Mouse (Mus musculus): ENCODE data around the gene Slc41a3. TPM values are rescaled to one million over a fixed set of nuclear protein-coding genes. Genes with fewer than 3 reads are reported as not detected.

Slc41a3 gene
- polyA plus RNA-seq, 1 experiment from 2014 or later: 6.5 TPM

GRCm38 (mm10) chr6:90695754-90696153, 91.2 kb downstream of the Slc41a3 start:
- 81% methylated on average over 1 of the region's 1 CpGs for WGBS
- ATAC-seq (ENCODE audit: insufficient number of reproducible peaks, low FRiP score, low TSS enrichment, low read depth): no peak

More at GRCm38 (mm10) chr6:90695754-90696153, 91.2 kb downstream of the Slc41a3 start:
- H3K36me3 ChIP-seq: peaks cover 39% of the 10 kb centered on the region
- H3K27me3 ChIP-seq: no peaks in the 10 kb centered on the region
- H3K4me3 ChIP-seq: no peak overlapping the region
- H3K9me3 ChIP-seq: no peaks in the 10 kb centered on the region
- H3K4me1 ChIP-seq: peaks cover 27% of the 10 kb centered on the region
- no peak overlapping the region for H3K27ac ChIP-seq
- H3K4me2 ChIP-seq: no peak overlapping the region
- H3K9ac ChIP-seq: 0 out of 2 replicates have a peak overlapping the region, but pooled peaks have one; percentile 4

Small RNAs within 50 kb of the gene (microRNA-seq; reads per million reads assigned to microRNA genes)
- gene Gm24816: not detected

Other genes starting within 250 kb of the Slc41a3 start
- gene Zxdc, start 235.2 kb upstream of the Slc41a3 start, polyA plus RNA-seq (2015; fragmentation: Nextera tagmentation; extraction: Ambion mirVana): 6.7 and 8.9 TPM in 2 replicates
- gene Cfap100, start 175.9 kb upstream of the Slc41a3 start, polyA plus RNA-seq (2015; fragmentation: Nextera tagmentation; extraction: Ambion mirVana): 0.44 and 1.0 TPM in 2 replicates
- 5.9 and 6.0 TPM in 2 replicates for gene Klf15, start 142.1 kb upstream of the Slc41a3 start, polyA plus RNA-seq (2015; fragmentation: Nextera tagmentation; extraction: Ambion mirVana)
- gene Aldh1l1, start 118.3 kb upstream of the Slc41a3 start, polyA plus RNA-seq (2015; fragmentation: Nextera tagmentation; extraction: Ambion mirVana): 1.9 and 2.7 TPM in 2 replicates